Mouse (Mus musculus) gastrocnemius, adult 2 months (tissue): ENCODE results near the gene Opn3. TPM values are rescaled to one million over a fixed set of nuclear protein-coding genes. Genes with fewer than 3 reads are reported as not detected.

Experiments
- DNase-seq: peaks from one replicate; pipeline ENCODE4 v3.0.0; 2022
- H3K27ac ChIP-seq: fragments of 200-600 bp; 2 replicates; pipeline ENCODE4 v1.8.1; 2022; ENCODE audit warnings: mild to moderate bottlenecking
- H3K4me3 ChIP-seq: fragments of 200-600 bp; 2 replicates; pipeline ENCODE4 v1.8.1; 2022; ENCODE audit warnings: mild to moderate bottlenecking, moderate library complexity
- CTCF ChIP-seq: fragments of 200-600 bp; IDR thresholded peaks from 2 replicates; pipeline ENCODE4 v1.8.1; 2022; ENCODE audit warnings: antibody characterized with exemption, mild to moderate bottlenecking, moderate library complexity
- intact Hi-C: fragments of 180-260 bp; cut with DNase I; formaldehyde crosslinking; loops from one replicate; pipeline ENCODE4 v1.15.1; 2025
- total RNA-seq, 2 experiments: library from RNA; stranded (reverse); gene quantifications; 2 replicates each; pipeline ENCODE4 v1.2.3; 2021

The Opn3 gene
- total RNA-seq, 2 experiments from 2014 or later = 2.5 to 3.8 TPM

DNA sequence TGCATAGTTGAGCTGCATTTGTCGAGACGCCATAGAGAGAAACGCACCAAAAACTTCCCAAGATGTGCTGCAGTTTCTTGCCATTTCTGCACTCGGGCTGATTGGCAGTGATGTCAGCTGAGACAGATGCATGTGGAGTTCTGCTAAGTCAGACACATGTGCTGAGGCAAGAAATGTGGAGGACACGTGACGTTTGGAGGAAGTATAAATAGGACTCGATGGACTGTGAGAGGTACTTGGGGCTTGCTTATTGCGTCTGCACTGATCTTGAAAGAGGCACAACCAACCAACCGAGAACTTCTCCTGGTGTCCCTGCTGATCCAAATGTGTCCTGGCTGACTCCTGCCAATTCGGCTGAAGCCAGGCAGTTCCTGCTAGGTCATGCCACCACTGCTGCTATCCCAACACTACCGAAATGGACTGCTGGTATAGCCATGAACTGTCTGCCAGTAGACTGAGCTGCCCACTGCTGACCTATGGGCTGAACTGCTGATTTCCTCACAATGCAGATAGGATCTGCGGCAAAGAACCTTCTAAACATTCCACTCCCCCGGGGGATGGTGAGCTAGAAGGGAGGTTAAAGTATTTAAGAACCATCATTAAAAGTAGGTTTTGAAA is 72.7 kb downstream of the Opn3 start, which contains the start of gene Kmo:
TSS of gene Kmo (plus strand) at position 568 of the 618 bp plus-strand sequence.
- intact Hi-C loops = no loop called here
- no peak for TF ChIP-seq CTCF
- H3K27ac ChIP-seq = peak within 1 kb of the TSS; percentile 79
- no peak within 1 kb of the TSS for H3K4me3 ChIP-seq
- peak; percentile 30 for DNase-seq

- TF ChIP-seq CTCF = no peak
- H3K27ac ChIP-seq = no peak overlapping the region
- DNase-seq = no peak
- H3K4me3 ChIP-seq = no peak overlapping the region
- intact Hi-C loops = no loop called here
These were observed 77.6 kb downstream of the Opn3 start for GRCm38 (mm10) chr1:175614992-175615391.

Other genes starting within 250 kb of the Opn3 start
- under 1 TPM in 1 of 2 experiments, not detected in 1; 0.17 TPM for gene Rgs7, start 200.3 kb downstream of the Opn3 start, total RNA-seq
- under 1 TPM in 1 of 2 experiments, not detected in 1; 0.15 TPM for gene Kmo, start 72.4 kb downstream of the Opn3 start, total RNA-seq
- 100 to 1,000 TPM; 231 to 325 TPM for gene Fh1, start 67.1 kb downstream of the Opn3 start, total RNA-seq
- gene Chml, start 125 bp upstream of the Opn3 start, total RNA-seq = 1 to 10 TPM; 3.0 to 3.4 TPM
- gene Wdr64, start 5.8 kb upstream of the Opn3 start, total RNA-seq = not detected
- gene Exo1, start 187.8 kb upstream of the Opn3 start, total RNA-seq = not detected
- not detected for gene Gm38100, start 227.6 kb upstream of the Opn3 start, total RNA-seq